Mouse (Mus musculus) adrenal gland, adult (tissue): ENCODE measurements around the gene Gm20388.

ENCODE experiments used
- DNase-seq, 2 experiments: peaks; one replicate each; pipeline ENCODE4 v3.0.0; 2022 to 2023; ENCODE audit warnings: low spot score in 1 of 2; ENCODE audit not compliant: inconsistent age in 2 of 2

Gm20388 gene

DNA sequence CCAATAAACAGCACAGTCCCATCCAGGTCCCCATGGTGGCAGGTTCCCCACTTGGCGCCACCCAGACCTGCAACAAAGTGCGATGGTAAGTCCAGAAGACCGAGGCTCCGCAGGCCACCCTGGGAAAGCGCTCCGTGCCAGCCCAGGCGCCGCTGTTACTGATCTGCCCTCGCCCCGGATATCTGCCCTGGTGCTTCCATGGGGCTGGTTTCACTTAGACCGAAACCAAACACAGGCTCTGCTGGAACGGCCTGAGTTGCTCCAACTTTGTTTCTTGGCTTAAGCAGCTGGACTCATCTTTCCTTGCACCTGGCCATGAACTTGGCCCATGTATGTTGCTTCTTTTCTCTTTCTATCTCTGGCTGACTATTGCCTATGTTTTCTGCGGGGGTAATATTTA lies 2068.0 kb downstream of the Gm20388 start:
- DNase-seq, result no peak

DNA sequence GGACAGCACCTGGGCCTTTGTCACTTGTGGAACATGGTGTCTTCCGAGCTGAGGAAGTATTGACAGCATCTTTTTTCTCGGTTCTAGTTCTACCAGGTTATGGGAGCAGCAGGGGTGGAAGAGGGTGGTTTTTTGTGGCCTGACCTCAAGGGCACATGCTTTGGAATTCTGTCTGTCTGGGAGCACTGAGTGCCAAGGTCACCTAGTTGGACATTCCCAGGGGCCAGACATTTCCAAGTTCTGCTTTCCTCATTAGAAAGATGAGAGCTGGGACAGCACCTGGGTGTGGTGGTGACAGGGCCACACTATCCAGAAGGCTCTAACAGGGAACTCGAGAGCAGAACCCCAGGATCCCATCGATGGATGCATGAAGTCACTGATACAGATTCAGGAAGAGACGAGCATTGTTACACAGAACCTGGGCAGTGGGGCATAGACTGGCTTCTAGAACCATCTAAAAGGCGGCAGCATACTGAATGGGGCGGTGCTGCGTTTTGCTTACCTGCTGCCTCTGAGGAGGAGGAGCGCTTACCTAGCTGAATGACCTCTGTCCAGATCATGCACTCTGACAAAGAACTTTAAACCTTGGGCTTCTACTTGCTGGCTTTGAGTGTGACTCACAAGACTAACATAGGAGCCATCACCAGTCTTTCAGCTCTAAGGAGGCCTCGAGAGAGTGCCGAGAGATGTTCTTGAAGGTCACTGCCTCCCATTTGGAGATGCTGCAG lies 2070.3 kb downstream of the Gm20388 start:
- DNase-seq, result peak in 1 of 2 experiments; percentile 32

GRCm38 (mm10) chr8:121981520-121981895 lies 2070.9 kb downstream of the Gm20388 start:
- peak; percentile 50 to 77 for DNase-seq

GRCm38 (mm10) chr8:121985673-121986072 lies 2075.0 kb downstream of the Gm20388 start:
- DNase-seq, result no peak

- no peak for DNase-seq
Measured at GRCm38 (mm10) chr8:121987892-121988291, 2077.3 kb downstream of the Gm20388 start.

- DNase-seq, result peak; percentile 70 to 86
Measured at GRCm38 (mm10) chr8:121990506-121991255, 2080.0 kb downstream of the Gm20388 start.

DNA sequence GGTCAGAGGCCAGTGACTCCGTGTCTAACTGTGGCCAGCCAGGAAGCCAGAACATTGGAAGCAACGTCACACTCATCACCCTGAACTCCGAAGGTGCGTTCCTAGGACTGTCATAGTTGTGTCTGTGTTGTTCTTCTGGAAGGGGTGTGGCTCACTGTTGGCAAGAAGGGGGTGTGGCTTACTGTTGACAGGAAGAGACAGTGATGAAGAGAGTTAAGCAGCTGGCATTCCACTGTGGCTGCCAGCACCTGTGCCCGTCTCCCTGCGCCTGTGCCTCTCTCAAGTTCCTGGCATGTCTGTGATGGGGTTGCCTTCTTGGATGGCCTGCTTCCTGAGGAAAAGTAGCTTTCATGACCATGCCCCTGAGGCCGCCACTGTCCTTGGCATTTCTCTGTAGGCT lies 2081.0 kb downstream of the Gm20388 start:
- peak in 1 of 2 experiments; percentile 29 for DNase-seq

- DNase-seq, result no peak
Measured at GRCm38 (mm10) chr8:121992911-121993310, 2082.3 kb downstream of the Gm20388 start.

DNA sequence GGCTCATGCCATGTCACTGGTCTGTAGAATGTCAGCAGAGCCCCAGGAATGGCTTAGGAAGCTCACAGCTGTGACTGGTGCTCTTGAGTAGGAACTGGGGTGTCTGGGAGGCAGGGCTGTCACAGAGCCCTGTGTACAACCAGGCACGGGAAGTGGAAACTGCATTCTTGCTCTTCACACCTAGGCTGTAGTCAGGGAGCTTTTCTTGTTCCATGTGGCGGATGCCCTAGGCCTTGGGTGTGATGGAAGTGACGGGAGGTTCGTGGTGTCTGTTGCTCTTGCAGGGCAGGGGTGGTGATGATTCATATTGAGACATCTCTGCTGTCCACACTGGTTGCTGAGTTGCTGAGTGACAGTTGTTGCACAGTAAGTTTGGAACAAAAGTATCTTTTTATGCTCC lies 2084.5 kb downstream of the Gm20388 start:
- peak in 1 of 2 experiments; percentile 47 for DNase-seq

GRCm38 (mm10) chr8:121995895-121996294 lies 2085.3 kb downstream of the Gm20388 start:
- no peak for DNase-seq

DNA sequence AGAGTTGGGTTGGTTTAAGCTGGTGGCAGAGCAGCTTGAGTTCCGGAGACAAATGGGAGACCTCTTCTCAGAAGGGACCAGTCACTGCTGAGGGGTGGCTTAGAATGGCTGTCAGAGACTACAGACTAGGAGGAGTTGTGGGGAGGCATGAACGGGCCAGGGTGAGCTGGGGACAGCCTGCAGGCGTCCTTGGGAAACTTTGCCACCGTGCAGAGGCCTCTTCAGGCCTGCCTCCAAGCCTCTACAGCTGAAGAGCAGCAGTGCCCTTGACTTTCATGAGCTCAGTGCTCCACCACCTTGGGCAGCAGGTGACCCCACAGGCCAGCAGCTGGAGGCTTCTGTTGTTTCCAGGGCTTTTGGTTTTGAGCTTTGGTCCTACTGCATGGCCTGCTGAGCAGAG lies 2088.0 kb downstream of the Gm20388 start:
- peak; percentile 56 to 79 for DNase-seq

- peak in 1 of 2 experiments; percentile 63 for DNase-seq
Measured at GRCm38 (mm10) chr8:121999211-121999610, 2088.6 kb downstream of the Gm20388 start.

DNA sequence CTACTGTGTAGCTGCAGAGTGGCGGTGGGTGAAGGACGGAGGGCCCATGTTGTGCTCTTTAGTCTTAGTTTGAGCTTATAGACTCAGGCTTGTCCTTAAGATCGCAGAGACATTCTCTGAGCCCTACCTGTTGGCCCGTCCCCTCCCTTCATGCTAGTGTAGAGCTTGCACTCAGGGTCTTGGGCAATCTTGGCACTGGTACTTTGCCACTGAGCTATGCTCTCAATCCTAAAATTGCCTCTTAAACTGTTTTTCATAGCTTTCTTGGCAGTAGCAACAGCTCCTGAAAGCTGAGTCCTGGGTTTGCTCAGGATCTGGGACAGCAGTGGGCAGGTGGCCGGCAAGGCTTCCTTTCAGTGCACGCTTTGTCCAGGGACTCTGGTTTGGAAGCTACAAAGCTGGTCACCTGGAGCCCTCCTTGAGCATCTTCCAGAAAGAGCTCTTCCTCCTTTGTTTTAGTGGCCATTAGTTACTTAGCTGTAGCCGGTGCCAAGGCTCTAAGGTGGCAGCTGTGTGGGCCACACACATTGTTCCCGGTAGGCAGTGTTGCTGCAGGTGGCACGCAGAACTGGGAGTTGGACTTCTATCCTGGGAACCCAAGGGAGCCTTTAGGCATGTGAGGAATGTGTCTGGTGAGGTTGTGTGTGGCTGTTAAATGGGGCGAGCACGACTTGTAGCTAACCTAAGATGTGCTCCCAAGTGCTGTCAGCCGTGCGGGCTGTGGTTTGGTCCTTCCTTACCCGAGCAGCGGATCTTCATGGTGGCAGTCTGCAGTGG lies 2090.9 kb downstream of the Gm20388 start:
- no peak for DNase-seq

DNA sequence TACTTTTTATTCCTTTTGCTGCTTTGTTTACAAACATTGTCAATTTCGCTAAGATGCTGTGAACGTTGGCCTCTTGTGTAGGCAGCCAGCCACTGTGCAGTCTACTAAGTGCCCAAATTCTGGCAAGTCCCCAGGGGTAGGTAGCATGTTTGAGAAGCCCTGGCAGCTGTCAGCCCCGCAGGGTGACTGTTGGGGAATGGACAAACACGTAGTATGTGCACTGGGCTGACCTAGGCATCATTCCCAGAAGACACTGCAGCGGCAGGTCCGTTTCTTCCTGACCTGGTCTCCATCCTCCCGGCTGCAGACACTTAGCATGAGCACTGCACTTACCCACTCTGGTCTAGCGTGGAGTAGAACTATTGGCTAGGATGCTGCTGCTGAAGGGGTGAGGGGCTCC lies 2093.0 kb downstream of the Gm20388 start:
- no peak for DNase-seq

DNA sequence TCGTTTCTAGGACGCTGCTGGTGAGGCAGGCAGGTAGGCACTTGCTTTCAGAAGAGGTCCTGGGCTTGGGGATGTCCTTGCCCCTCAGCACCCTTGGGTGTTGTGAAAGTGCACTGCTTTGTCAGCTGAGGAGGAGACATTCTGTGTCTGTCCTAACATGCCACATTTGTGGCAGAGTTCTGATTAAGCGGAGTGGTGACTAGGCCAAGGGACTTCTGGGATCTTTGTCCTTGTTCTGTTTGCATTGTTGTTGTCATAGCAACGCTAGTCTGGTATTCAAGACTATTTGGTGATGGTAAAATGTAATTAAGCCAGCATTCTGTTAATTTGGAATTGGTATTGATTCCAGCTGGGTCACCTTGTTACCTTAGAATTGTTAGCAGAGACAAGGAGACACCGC lies 2093.5 kb downstream of the Gm20388 start:
- no peak for DNase-seq

GRCm38 (mm10) chr8:122005422-122006204 lies 2095.0 kb downstream of the Gm20388 start:
- no peak for DNase-seq

DNA sequence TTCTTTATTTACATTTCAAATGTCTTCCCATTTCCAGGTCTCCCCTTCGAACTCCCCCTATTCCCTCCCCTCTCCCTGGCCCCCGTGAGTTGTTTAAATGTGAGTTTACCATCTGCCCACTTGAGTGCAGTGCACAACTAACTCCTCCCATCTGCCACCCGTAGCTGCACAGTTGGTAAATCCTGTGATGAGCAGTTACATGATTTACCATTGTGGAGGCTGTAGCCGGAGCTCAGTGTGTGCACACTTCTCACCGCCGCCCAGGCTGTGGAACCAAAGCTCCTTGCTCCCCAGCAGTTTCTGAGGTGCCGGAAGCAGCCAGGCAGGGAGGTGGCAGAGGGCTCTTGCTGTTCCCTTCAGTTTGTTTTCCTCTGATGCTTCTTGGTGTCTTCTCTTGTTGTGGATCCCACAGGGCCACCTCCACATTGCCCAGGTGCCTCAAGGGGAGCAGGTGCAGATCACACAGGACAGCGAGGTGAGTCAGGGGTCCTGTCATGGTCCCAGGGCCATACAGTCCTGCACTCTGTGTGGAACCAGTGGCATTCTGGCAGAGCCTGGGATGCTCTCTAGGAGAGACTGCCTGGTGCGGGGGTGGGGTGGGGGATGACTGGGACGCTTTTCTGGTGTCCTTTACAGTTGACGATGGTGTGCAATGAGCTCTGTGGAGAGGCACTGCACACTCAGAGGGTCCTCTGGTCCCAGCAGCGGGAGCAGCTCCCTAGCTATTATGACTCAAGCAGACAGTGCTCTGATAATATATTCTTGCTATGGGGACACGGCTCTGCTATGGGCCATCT lies 2096.2 kb downstream of the Gm20388 start:
- no peak for DNase-seq

DNA sequence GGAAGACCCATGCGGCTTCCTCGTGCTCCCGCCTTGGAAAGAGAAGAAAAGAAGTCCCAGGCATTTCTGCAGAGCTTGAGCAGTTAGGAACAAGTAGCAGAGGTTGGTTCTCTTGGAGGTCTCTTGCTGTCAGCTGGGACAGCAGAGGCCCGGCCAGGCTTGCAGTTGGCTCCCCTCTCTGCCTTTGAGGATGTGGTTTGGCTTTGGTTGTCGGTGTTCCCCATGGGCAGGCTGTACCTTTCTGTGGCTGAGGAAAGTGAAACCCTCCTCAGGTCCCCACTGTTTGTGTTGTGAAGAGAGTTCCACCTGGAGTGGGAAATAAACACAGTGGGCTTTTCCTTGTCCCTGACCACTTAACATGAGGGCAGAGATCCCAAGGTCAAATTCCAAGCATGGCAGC lies 2097.8 kb downstream of the Gm20388 start:
- no peak for DNase-seq

DNA sequence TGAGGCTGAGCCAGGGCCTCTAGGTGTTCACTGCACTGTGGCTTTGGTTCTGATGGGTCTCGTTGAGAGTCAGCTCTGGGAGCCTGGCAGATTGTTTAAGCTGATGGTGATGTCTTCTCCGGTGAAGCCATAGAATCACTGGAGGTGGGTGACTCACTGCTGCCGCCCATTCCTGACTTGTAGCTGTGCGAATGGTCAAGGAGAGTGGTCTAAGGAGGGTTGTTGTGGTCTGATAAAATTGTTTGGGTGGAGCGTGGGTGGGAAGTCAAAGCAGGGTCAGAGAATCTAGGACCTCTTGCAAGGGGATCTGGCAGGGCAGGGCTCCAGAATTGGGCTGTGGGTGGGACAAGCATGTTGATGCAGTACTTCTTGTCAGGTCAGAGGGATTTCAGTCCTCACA lies 2100.0 kb downstream of the Gm20388 start:
- no peak for DNase-seq

- no peak for DNase-seq
Measured at GRCm38 (mm10) chr8:122011066-122011588, 2100.5 kb downstream of the Gm20388 start.
